Mouse (Mus musculus): ENCODE data around the gene Urb1.

GRCm38 (mm10) chr16:90783302-90783701, 26.9 kb downstream of the Urb1 start:
- no peak for TF ChIP-seq CTCF (IDR thresholded peaks at IDR 0.05)
- TF ChIP-seq POLR2A (IDR thresholded peaks at IDR 0.05; ENCODE audit: insufficient read depth, low read depth, low read length): no peak
